Mouse (Mus musculus) thymus, postnatal 36 days (tissue): Measurements from ENCODE around the gene Map3k11.
A peak's percentile ranks its signal among the peaks of the same experiment; 100 is the strongest.

ENCODE experiments used
- DNase-seq, 2 experiments: peaks; one replicate each; pipeline ENCODE4 v3.0.0; 2022; ENCODE audit warnings: mixed read lengths in 2 of 2

Map3k11 gene

GRCm38 (mm10) chr19:5711218-5711617 lies 22.7 kb downstream of the Map3k11 start:
- DNase-seq, result peak; percentile 58 to 60

DNA sequence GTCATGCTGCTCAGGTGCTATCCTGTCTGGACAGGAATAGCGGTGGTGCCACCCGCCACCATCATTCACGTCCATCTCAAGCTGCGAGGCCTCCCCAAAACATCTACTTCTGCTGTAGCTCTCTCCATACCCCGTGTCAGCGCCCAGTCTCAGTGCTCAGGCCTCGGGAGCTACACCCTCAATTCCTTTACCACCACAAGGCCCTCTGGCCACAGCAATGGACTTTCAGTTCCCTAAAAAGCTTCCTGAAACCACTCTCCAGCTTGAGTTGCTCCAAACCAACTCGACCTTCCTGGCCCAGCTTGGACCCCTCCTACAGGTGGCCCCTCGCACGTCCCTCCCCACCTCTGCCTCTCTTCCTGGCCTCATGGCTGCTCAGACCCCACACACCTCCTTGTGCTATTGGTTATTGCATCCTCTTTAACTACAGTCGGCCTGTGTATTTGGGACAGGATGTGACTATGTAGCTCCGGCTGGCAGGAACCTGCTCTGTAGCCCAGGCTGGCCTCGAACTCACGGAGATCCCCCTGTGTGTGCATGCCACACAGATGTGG lies 23.4 kb downstream of the Map3k11 start:
- DNase-seq, result no peak

DNA sequence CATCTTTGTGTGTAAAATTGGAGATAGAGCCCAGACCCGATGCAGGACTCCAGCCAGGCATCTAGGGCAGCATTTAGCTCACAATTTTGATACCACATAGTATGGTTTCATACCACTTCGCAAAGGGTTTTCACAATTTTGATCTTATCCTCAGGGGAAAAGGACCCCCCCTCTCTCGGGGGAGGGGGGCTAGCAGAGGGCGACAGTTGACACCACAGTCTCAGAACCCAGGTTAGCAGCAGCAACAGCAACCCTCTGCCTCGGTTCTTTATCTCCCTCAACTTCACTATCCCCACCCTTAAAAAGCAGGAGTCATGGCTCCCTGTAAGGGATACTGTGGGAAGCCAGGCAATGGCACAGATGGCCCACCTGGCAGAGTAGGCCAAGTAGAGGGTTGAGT lies 24.7 kb downstream of the Map3k11 start:
- DNase-seq, result no peak

- no peak for DNase-seq
Measured at GRCm38 (mm10) chr19:5713730-5714129, 25.2 kb downstream of the Map3k11 start.

GRCm38 (mm10) chr19:5715793-5716688 lies 27.5 kb downstream of the Map3k11 start:
- DNase-seq, result no peak

DNA sequence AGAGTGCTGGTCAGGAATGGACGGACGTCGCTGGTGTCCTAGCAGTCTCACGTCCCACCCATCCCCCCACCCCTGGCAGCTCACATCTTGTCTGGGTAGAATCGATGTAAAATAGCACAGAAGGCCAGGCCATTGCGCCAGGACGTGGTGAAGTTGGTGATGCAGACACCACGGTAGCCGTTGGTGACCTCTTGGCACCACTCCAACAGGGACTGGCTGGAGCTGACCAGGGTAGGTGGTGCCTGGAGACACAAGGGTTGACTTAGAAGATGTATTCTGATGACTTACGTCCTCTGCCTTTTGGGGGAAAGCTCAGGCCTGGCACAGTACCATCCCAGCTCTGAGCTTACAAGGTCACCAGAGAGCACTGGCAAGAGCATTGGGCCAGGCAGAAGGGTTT lies 28.4 kb downstream of the Map3k11 start:
- DNase-seq, result no peak

GRCm38 (mm10) chr19:5721233-5721632 lies 32.7 kb downstream of the Map3k11 start:
- DNase-seq, result no peak

DNA sequence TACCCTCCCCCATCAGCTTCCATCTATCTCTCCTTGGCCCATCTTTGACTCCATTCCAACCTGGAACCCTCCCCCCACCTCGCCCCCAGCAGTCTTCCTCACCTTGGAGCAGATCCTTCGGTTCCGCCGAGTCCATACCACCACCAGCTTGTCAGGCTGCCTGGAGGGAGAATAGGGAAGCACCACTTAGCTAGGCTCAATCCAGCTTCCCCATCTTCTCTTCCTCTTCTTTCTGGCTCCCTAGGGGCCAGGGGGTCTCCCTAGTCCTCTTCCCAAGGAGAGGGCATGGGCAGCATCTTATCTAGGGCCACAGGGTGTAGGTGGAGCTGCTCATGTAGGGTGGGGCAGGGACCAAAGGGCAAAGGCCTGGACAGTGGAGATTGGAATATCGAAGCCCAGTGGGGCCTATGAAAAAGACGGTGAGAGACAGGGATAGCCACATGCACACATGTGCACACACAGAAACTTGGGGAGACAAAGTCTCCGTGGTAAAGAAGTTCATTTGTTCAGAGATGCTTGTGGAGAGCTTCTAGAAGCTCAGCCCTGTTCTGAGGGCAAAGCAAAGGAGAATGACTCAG lies 34.4 kb downstream of the Map3k11 start:
- no peak for DNase-seq

- DNase-seq, result no peak
Measured at GRCm38 (mm10) chr19:5723934-5724548, 35.5 kb downstream of the Map3k11 start.

- DNase-seq, result no peak
Measured at GRCm38 (mm10) chr19:5724549-5724941, 36.0 kb downstream of the Map3k11 start.

- DNase-seq, result no peak
Measured at GRCm38 (mm10) chr19:5725029-5725707, 36.6 kb downstream of the Map3k11 start.

DNA sequence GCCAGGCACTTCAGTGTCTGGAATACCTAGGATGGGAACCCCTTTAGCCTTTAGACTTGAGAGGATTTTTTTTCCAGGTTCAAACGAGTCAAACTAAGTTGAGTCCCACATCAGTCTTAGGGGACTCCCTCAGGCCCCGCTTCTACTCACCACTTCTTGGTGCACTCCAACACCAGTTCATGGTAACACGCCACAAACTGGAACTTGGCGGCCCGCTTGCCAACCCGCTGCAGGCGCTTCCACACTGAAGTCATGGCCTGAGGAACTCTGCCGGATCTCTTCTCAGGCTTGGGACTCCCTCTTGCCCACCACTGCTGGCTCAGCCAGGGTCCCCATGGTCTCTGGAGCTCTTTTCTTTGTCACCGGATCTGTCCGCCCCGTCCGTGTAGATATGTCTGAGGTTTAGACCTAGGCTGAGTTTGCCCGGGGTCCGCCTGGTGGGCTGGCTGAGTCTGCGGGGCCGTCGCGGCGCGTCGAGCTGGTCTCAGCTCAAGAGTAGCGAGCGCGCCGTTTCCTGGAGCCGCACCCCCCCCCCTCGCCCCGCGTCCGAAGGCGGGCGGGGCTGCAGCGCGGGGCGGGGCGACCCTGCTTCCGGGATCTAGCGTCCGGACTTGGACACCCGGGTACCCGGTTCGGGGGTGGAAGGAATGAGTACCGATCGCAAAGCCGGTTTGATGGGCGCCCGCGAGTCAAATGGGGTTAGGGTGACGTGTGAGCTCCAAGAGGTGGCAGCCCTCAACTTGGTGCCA lies 37.4 kb downstream of the Map3k11 start, which contains the start of gene Ehbp1l1:
Gene Ehbp1l1 (minus strand): TSS at position 551 of the 749 bp plus-strand sequence.
- DNase-seq, result peak; percentile 75 to 77

DNA sequence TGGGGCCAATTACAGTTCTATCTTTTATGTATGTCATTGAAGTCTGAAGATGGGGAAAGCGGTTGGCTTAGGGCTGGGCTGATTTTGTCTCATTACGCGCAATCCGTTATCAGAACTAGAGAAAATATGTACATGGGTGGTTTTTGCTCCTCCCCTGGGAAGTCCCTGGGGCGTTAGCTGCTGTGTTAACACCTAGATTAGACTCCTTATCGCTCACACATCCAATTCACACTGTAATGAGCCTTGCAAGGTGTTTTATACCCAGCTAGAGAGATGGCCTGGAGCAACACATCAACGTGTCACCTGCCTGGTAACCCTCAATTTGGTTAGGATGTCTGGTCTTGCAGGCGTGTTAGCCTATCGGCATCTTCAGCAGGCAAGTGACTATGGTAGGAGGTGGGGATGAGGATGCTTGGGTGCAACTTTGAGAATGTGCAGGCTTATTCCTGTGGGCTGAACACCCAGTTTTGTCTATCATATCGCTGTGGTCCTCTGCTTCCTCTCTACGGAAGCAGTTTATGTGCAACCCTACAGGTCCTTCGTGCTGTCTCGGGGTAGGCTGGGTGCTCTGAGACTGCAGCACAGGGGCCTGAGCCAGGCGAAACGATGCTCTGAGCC lies 38.5 kb downstream of the Map3k11 start:
- no peak for DNase-seq

DNA sequence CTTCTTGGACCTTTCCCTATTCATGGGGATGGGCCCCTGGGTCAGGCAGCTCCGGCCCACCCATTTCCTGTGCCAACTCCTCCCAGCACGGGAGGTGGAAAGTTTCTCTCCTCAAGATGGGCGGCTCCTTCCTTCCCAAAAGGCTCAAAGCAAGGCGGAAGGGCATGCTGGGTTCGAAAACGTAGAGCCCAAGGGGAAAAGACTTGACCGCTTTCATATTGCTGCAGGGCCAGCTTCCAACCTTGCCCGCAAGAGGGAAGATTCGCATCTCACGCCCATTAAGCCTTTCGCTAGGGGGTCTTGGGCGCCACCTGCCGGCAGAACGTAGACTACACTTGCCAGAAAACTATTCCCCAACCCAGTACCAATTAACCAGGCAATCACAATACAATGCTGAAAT lies 39.2 kb downstream of the Map3k11 start:
- DNase-seq, result peak; percentile 82 to 89

DNA sequence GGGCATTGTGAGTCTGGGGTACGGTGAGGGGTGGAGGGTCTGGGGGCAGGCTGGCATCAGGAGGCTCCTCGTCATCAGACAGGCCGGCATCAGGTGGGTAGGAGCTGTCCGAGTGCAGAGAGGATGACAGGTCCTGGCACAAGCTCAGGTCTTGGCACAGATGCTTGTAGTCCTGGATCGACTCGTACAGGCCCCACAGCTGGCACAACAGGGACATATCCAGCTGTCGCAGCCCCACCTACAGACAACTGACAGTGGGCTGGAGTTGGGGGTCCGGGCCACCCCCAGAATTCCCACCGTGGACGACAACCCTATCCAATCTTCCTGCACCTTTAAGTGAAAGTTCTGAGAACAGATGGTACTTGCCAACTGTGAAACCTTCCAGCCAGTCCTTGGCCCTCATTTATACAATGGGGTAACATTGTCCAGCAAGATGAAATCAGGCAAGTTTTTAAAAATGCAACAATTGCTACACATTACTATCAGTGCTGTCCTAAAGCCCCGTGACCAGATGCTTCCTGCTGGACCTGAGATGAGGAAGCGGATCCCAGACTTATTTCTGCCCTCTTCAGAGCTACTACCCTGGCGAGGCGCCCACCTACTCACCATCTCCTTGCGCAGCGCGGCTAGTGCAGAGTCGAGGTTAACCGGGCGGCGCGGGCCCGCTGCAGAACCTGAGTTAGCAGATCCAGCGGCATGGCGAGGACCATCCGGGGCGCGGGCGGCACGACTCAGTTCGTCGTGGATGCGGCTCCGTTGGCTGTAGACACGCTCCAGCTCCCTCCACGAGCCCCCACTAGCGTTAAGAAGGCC lies 40.3 kb downstream of the Map3k11 start:
- peak in 1 of 2 experiments; percentile 57 for DNase-seq

DNA sequence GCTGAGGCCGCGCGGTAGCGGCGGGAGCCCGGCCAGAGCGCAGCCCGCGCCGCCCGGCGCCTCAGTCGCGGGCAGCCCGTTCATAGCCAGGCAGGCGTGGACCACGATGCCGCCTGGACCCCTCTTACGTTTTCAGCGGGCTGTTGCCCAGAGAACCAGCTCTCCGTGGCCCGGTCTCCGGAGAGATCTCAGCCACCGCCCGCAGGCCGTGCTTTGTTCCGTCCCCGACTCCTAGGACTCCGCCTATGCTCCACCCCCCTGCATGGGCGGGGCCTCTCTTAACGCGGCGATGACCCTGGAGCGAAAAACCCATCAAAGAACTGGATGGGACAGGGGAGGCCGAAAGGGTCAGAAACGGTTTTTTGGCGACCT lies 40.9 kb downstream of the Map3k11 start, which contains the start of gene Fam89b:
Gene Fam89b (minus strand): TSS at position 210 of the 372 bp plus-strand sequence.
- DNase-seq, result peak; percentile 86 to 87

GRCm38 (mm10) chr19:5730314-5731186 lies 42.0 kb downstream of the Map3k11 start:
- DNase-seq, result peak; percentile 48 to 52

DNA sequence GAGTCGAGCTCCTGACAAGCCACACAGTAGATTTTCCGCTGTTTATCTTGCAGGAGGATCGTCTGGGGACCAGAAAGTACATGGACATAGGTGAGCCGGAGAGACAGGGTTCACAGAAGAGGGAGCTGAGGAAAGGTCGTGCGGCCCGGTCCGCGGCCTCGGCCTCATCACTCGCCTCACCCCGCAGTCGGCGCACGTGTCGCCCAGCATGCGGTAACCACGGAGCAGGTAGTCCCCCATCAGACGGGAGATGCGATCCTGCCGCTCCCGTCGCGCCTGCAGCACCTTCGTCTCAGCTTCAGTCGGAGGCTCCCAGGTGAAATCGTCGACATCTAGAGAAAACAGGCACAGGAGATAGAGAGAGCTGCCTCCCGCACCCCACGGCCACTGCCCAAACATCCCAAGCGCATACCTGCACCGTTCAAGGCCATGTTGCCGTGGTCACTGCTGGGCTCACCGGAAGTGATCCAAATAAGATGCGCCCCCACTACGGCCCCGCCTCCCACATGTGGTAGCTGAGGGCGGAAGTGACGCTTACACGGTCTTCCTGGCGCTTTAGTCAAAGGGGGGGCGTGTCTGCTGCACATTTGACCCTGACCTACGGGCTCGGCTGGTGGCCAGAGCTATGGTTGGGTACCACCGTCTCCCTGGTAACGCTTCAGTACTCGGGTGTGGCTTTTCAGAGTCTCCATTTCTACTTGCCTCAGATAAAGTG lies 42.9 kb downstream of the Map3k11 start:
- DNase-seq, result peak; percentile 82 to 87

- DNase-seq, result no peak
Measured at GRCm38 (mm10) chr19:5734325-5734724, 45.8 kb downstream of the Map3k11 start.
